Mouse (Mus musculus) CH12.LX (cell line): ENCODE measurements at regions not wholly inside any gene's neighbourhood (a gene's known extent, or its start where the extent isn't known, plus 50 kb on each side); places are given as distances from the start of the nearest gene placed in this dataset.

Experiments used
- CTCF ChIP-seq, 2 experiments: IDR thresholded peaks in 1 of 2; conservative IDR thresholded peaks in 1 of 2; 2 replicates each; pipeline ENCODE4 v1.5.1; 2011 to 2012; ENCODE audit warnings: low read depth in 2 of 2, low read length in 2 of 2, improper control_type of control experiment in 1 of 2, inconsistent platforms in 1 of 2, mild to moderate bottlenecking in 1 of 2, moderate library complexity in 1 of 2
- EP300 ChIP-seq: IDR thresholded peaks from 2 replicates; pipeline ENCODE4 v1.6.1; 2011; ENCODE audit warnings: low read length, improper control_type of control experiment
- POLR2AphosphoS2 ChIP-seq: IDR thresholded peaks from 2 replicates; pipeline ENCODE4 v1.6.1; 2011; ENCODE audit warnings: low read depth, low read length, improper control_type of control experiment

DNA sequence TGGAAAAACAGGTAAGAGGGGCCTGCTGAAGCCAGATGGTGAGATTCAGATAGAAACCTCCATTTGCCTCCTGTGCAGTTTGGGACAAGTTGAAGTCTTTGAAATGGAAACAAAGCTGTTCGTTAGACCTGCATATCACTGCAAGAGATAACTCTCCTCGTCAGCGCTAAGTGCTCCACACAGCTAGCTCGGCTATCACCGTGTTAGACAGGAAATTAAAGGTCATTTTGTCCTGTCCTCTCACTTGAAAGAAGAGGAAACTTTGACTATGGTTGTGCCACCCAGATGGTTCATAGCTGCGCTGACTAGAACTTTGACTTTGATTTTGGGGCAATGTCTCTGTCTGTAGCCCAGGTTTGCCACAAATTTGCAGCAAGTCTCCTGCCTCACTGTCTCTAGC is 198.5 kb upstream of the Bcl6 start:
- no peak for TF ChIP-seq EP300
- TF ChIP-seq POLR2AphosphoS2: no peak
- TF ChIP-seq CTCF (conservative IDR thresholded peaks at IDR 0.05 in 1 of 2, IDR thresholded peaks at IDR 0.05 in 1 of 2; ENCODE audit: low read depth in 2 of 2, low read length in 2 of 2): no peak
